Mouse (Mus musculus) embryonic facial prominence, embryonic 13.5 days (tissue): ENCODE data around the gene Fam114a1. TPM values are rescaled to one million over a fixed set of nuclear protein-coding genes. Genes with fewer than 3 reads are reported as not detected.

ENCODE experiments used
- ATAC-seq: fragments of 200-750 bp; cut with Nextera tagmentation; 2 replicates; pipeline ENCODE4 v1.8.0; 2017; ENCODE audit warnings: low read depth; ENCODE audit not compliant: insufficient number of reproducible peaks, insufficient read depth, low FRiP score, low TSS enrichment
- H3K27ac ChIP-seq: fragments of 300-500 bp; sonication (generic); 2 replicates; pipeline ENCODE4 v1.5.1; 2015; ENCODE audit warnings: moderate library complexity, mild to moderate bottlenecking, inconsistent platforms
- H3K27me3 ChIP-seq: fragments of 300-500 bp; sonication (generic); 2 replicates; pipeline ENCODE4 v1.6.1; 2015; ENCODE audit warnings: mild to moderate bottlenecking, inconsistent platforms
- H3K36me3 ChIP-seq: fragments of 300-500 bp; sonication (generic); 2 replicates; pipeline ENCODE4 v1.6.1; 2015; ENCODE audit warnings: mild to moderate bottlenecking, inconsistent platforms
- H3K4me1 ChIP-seq: fragments of 300-500 bp; sonication (generic); 2 replicates; pipeline ENCODE4 v1.6.1; 2015; ENCODE audit warnings: inconsistent platforms
- H3K4me2 ChIP-seq: fragments of 300-500 bp; sonication (generic); 2 replicates; pipeline ENCODE4 v1.6.1; 2015; ENCODE audit warnings: moderate library complexity, mild to moderate bottlenecking, inconsistent platforms
- H3K4me3 ChIP-seq: fragments of 300-500 bp; sonication (generic); 2 replicates; pipeline ENCODE4 v1.5.1; 2015; ENCODE audit warnings: mild to moderate bottlenecking, inconsistent platforms
- H3K9ac ChIP-seq: fragments of 300-500 bp; sonication (generic); 2 replicates; pipeline ENCODE4 v1.6.1; 2015; ENCODE audit warnings: mild to moderate bottlenecking, inconsistent platforms
- H3K9me3 ChIP-seq: fragments of 300-500 bp; sonication (generic); 2 replicates; pipeline ENCODE4 v1.6.1; 2016; ENCODE audit warnings: inconsistent platforms
- WGBS: fragments of 180-500 bp; shearing (Covaris S2); methylation state at CpG from one replicate; pipeline ENCODE4 v1.1.7; 2015; ENCODE audit warnings: mixed read lengths; 5-methylcytosine and 5-hydroxymethylcytosine counted together
- polyA plus RNA-seq: library from polyadenylated mRNA; unstranded; fragments of >200 nt; fragmentation: Nextera tagmentation; extraction: Ambion mirVana; gene quantifications from 2 replicates; pipeline ENCODE4 v1.2.1, GENCODE M21; 2015

The Fam114a1 gene
- polyA plus RNA-seq, 1 experiment from 2014 or later = 42.8 TPM

DNA sequence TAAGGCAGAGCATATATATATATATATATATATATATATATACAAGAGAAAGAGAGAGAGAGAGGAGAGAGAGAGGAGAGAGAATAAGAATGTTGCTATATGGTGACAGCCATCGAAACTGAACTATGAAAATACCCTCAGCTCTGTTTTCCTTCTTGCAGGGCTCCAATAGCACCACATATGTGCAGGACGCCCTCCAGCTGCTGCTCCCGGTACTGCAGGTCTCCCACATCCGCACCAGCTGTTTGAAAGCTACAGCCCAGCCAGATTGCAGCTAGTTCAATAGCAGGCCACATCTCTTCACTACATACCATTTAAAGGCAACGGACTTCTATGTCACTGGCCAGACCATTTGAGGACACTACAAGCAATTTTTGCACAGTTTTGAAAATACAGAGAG, 70.6 kb downstream of the Fam114a1 start:
- Histone ChIP-seq H3K4me3 (no peak overlapping the region), H3K27me3 (no peaks in the 10 kb centered on the region), H3K27ac (no peak overlapping the region), H3K4me1 (no peaks in the 10 kb centered on the region; the same call in 1 of the 2 replicates), H3K36me3 (peaks cover 34% of the 10 kb centered on the region), H3K4me2 (no peak overlapping the region), H3K9me3 (no peaks in the 10 kb centered on the region), H3K9ac (no peak overlapping the region)
- ATAC-seq = no peak
- 73% methylated on average over 5 of the region's 5 CpGs for WGBS

DNA sequence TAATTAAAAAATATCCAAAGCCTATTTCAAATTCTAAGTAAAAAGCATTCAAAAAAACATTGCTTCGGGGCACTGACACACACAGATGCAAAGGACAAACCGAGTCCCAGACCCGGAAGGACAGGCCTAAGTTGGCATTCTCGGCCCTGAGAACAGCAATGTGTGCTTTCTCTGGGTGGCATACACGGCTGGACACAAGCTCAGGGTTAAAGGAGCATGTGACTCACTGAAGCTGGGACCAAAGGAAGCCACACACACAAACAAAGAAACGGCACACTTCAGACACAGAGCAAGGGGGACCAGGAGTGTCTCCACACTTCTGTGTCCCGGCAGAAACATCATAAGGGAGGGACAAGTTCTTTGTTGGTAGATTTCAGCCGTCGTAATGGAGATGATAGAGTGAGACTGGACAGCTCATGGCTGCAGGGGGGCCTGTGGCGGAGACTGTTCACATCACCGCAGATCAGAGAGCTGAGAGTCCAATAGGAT, 73.6 kb downstream of the Fam114a1 start:
- H3K27me3 ChIP-seq = no peaks in the 10 kb centered on the region
- H3K4me3 ChIP-seq = no peak overlapping the region
- no peaks in the 10 kb centered on the region for H3K9me3 ChIP-seq
- WGBS = 72% methylated on average over 11 of the region's 11 CpGs
- H3K4me2 ChIP-seq = no peak overlapping the region
- peaks cover 14% of the 10 kb centered on the region for H3K36me3 ChIP-seq
- no peak for ATAC-seq
- no peak overlapping the region for H3K27ac ChIP-seq
- H3K4me1 ChIP-seq = no peaks in the 10 kb centered on the region; the same call in 1 of the 2 replicates
- H3K9ac ChIP-seq = no peak overlapping the region

GRCm38 (mm10) chr5:65045642-65046370, 75.9 kb downstream of the Fam114a1 start:
- Histone ChIP-seq H3K4me1 (no peaks in the 10 kb centered on the region), H3K27ac (no peak overlapping the region), H3K27me3 (no peaks in the 10 kb centered on the region), H3K4me3 (no peak overlapping the region), H3K36me3 (0 out of 2 replicates have a peak, but pooled peaks cover 5% of the 10 kb centered on the region), H3K4me2 (no peak overlapping the region), H3K9ac (no peak overlapping the region), H3K9me3 (no peaks in the 10 kb centered on the region)
- 80% methylated on average over 6 of the region's 6 CpGs for WGBS
- ATAC-seq = no peak

- Histone ChIP-seq H3K4me3 (no peak overlapping the region), H3K27ac (no peak overlapping the region), H3K27me3 (no peaks in the 10 kb centered on the region), H3K36me3 (no peaks in the 10 kb centered on the region), H3K4me2 (no peak overlapping the region), H3K4me1 (no peaks in the 10 kb centered on the region), H3K9me3 (no peaks in the 10 kb centered on the region), H3K9ac (no peak overlapping the region)
- 51% methylated on average over 12 of the region's 12 CpGs for WGBS
- ATAC-seq = no peak
These were observed 76.8 kb downstream of the Fam114a1 start for GRCm38 (mm10) chr5:65046442-65047284.

DNA sequence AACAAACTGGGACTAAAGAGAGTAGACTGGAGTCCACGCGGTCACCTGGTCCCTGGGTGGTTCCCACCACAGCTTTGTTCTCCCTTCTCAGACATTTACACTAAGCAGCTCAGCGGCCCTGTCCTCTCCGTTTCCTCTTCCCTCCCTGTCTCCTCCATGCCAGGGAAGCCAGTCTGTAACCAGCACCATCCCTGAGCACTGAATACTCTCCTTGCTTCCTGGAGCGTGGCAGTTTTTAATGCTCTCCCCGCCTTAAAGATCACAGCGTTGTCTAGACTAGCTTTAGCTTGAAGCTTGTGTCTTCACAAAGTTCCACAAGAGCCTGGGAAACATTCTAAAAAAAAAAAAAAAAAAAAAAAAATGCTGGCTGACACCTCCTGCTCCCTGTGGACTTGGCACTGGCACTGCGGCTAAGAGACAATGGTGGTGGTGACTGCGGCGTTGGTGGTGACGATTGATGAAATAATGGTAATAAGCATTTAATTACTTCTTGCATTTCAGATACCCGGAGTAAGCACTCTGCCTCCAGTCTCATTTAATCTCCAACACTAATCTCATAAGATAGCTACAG, 77.5 kb downstream of the Fam114a1 start:
- Histone ChIP-seq H3K27ac (no peak overlapping the region; the same call in 1 of the 2 replicates), H3K27me3 (no peaks in the 10 kb centered on the region), H3K4me2 (no peak overlapping the region), H3K4me1 (no peaks in the 10 kb centered on the region), H3K9ac (no peak overlapping the region), H3K36me3 (no peaks in the 10 kb centered on the region), H3K9me3 (no peaks in the 10 kb centered on the region), H3K4me3 (no peak overlapping the region)
- 60% methylated on average over 12 of the region's 12 CpGs for WGBS
- ATAC-seq = no peak; the same call in 1 of the 2 replicates

DNA sequence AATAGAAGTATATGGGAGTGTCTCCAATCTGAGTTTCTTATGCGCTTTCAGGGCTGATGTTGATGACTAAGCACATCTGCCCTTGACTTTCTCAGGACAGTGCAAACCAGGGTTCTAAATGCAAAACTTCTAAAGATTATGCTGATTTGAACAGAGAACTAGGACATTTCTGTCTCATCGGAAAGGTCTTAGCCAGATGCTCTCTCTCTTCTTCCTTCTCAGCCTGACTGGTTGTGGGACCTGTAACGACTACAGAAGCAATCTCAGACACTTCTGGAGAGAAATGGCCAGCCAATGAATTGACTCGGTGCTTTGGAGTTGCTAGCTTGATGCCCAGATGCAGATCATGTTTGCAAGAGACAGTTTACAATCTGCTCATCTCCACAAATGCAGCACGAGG, 80.0 kb downstream of the Fam114a1 start:
- WGBS = 83% methylated on average over 5 of the region's 5 CpGs
- Histone ChIP-seq H3K27ac (no peak overlapping the region), H3K4me1 (no peaks in the 10 kb centered on the region), H3K9me3 (no peaks in the 10 kb centered on the region), H3K4me2 (no peak overlapping the region), H3K27me3 (no peaks in the 10 kb centered on the region), H3K9ac (no peak overlapping the region), H3K4me3 (no peak overlapping the region), H3K36me3 (no peaks in the 10 kb centered on the region)
- no peak for ATAC-seq

DNA sequence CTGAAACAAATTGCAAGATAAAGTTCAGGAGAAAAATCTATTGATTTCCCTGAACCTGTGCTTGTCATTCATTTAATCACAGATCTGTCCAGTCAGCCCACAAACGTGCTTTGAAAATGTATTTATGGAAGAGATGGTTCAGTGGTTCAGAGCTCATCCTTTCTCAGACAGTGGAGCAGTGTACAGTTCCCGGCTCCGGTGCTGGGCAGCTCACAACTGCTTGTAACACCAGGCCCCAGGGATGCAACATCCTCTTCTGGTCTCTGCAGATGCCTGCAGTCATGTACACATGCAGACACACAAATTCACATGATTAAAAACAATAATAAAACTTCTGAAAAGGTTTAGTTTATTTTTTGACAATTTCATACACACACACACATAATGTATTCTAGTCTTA, 81.6 kb downstream of the Fam114a1 start:
- no peak overlapping the region for H3K4me3 ChIP-seq
- no peak overlapping the region for H3K9ac ChIP-seq
- no peak for ATAC-seq
- no peak overlapping the region for H3K27ac ChIP-seq
- H3K36me3 ChIP-seq = no peaks in the 10 kb centered on the region
- H3K9me3 ChIP-seq = no peaks in the 10 kb centered on the region
- no peak overlapping the region for H3K4me2 ChIP-seq
- 75% methylated on average over 3 of the region's 3 CpGs for WGBS
- H3K4me1 ChIP-seq = no peaks in the 10 kb centered on the region
- no peaks in the 10 kb centered on the region for H3K27me3 ChIP-seq

DNA sequence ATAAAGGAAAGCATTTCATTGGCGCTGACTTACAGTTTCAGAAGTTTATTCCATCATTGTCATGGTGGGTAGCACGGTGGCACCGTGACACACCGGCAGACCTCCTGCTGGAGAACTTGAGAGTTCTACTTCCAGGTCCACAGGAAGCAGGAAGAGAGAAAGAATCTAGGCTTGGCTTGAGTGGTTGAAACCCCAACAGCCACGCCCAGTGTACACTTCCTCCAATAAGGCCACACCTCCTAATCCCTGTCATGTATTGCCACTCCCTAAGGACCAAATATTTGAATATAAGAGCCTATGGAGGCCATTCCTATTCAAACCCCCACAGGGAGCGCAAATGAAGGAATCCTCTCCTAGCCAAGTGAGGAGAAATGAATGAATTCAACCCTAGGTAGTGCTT, 87.7 kb downstream of the Fam114a1 start:
- ATAC-seq = no peak
- Histone ChIP-seq H3K27ac (no peak overlapping the region; the same call in 1 of the 2 replicates), H3K36me3 (no peaks in the 10 kb centered on the region), H3K4me2 (no peak overlapping the region), H3K4me1 (no peaks in the 10 kb centered on the region), H3K9ac (no peak overlapping the region), H3K4me3 (no peak overlapping the region), H3K9me3 (no peaks in the 10 kb centered on the region), H3K27me3 (no peaks in the 10 kb centered on the region)
- WGBS = 95% methylated on average over 6 of the region's 6 CpGs

GRCm38 (mm10) chr5:65059806-65060205, 89.9 kb downstream of the Fam114a1 start:
- H3K4me1 ChIP-seq = no peaks in the 10 kb centered on the region
- H3K4me2 ChIP-seq = no peak overlapping the region
- H3K27me3 ChIP-seq = no peaks in the 10 kb centered on the region
- no peak overlapping the region for H3K9ac ChIP-seq
- no peak overlapping the region for H3K4me3 ChIP-seq
- ATAC-seq = no peak
- 76% methylated on average over 2 of the region's 2 CpGs for WGBS
- H3K36me3 ChIP-seq = no peaks in the 10 kb centered on the region
- no peak overlapping the region for H3K27ac ChIP-seq
- H3K9me3 ChIP-seq = no peaks in the 10 kb centered on the region

- no peaks in the 10 kb centered on the region for H3K4me1 ChIP-seq
- no peak for ATAC-seq
- no peak overlapping the region for H3K4me3 ChIP-seq
- no peaks in the 10 kb centered on the region for H3K36me3 ChIP-seq
- WGBS = 94% methylated on average over 4 of the region's 4 CpGs
- no peak overlapping the region for H3K27ac ChIP-seq
- no peak overlapping the region for H3K4me2 ChIP-seq
- H3K27me3 ChIP-seq = no peaks in the 10 kb centered on the region
- no peak overlapping the region for H3K9ac ChIP-seq
- H3K9me3 ChIP-seq = no peaks in the 10 kb centered on the region
These were observed 92.4 kb downstream of the Fam114a1 start for GRCm38 (mm10) chr5:65062236-65062635.

DNA sequence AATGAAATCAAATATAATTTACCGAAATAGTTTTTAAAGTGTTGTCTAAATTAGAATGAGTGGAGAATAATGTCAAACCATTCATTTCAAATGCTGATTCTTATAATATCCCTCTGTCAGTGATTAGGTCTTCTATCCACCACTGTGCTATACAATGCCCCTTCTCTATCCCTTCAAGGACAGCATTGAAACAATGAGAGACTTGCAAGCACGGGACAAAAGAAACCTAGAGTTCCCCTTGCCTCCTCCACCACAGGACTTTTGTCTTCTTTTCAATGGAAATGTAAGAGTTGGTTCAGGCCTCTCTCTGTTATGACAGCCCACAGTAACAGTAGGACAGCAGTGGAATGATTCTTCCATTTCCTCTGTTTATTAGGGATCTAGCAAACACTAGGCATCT, 93.4 kb downstream of the Fam114a1 start:
- Histone ChIP-seq H3K27me3 (no peaks in the 10 kb centered on the region), H3K9ac (no peak overlapping the region), H3K9me3 (no peaks in the 10 kb centered on the region), H3K4me2 (no peak overlapping the region), H3K4me3 (no peak overlapping the region), H3K36me3 (no peaks in the 10 kb centered on the region), H3K4me1 (no peaks in the 10 kb centered on the region), H3K27ac (no peak overlapping the region)
- 80% methylated on average over 2 of the region's 2 CpGs for WGBS
- no peak for ATAC-seq
